Mouse (Mus musculus): ENCODE measurements around the gene Emc4. TPM values are rescaled to one million over a fixed set of nuclear protein-coding genes. Genes with fewer than 3 reads are reported as not detected.

Gene Emc4
- total and polyA plus RNA-seq, 2 experiments from 2014 or later: 58.5 to 104 TPM

- 77% methylated on average over 4 of the region's 4 CpGs for WGBS
- ATAC-seq (ENCODE audit: insufficient read depth, low read depth): no peak
- DNase-seq (ENCODE audit: low spot score): no peak
Observed at GRCm38 (mm10) chr2:112391346-112392000, 23.6 kb upstream of the Emc4 start.

GRCm38 (mm10) chr2:112390843-112391242 lies 23.0 kb upstream of the Emc4 start:
- Histone ChIP-seq H3K4me3 (ENCODE audit: low read depth, low read length) (no peak overlapping the region), H3K27me3 (ENCODE audit: control insufficient read depth, insufficient read depth, low read length) (no peaks in the 10 kb centered on the region), H3K9ac (replicated peaks; ENCODE audit: low read depth, low read length) (no peak overlapping the region), H3K27ac (ENCODE audit: low read depth) (no peak overlapping the region), H3K36me3 (replicated peaks; ENCODE audit: control insufficient read depth, insufficient read depth, low read length) (no peaks in the 10 kb centered on the region), H3K9me3 (replicated peaks; ENCODE audit: control insufficient read depth, low read length) (no peaks in the 10 kb centered on the region), H3K4me2 (ENCODE audit: low read depth, low read length) (no peak overlapping the region), H3K4me1 (ENCODE audit: control insufficient read depth, insufficient read depth) (0 out of 2 replicates have a peak, but pooled peaks cover 4% of the 10 kb centered on the region)
- TF ChIP-seq CTCF (IDR thresholded peaks at IDR 0.05; ENCODE audit: low read depth): no peak
- no peak for TF ChIP-seq EP300 (IDR thresholded peaks at IDR 0.05; ENCODE audit: low read depth)
- DNase-seq (ENCODE audit: low spot score): no peak
- WGBS: 91% methylated on average over 5 of the region's 5 CpGs
- ATAC-seq (ENCODE audit: insufficient read depth, low read depth): no peak

More at GRCm38 (mm10) chr2:112391346-112392000, 23.6 kb upstream of the Emc4 start:
- no peak overlapping the region for H3K9ac ChIP-seq (replicated peaks; ENCODE audit: low read depth, low read length)
- H3K36me3 ChIP-seq (replicated peaks; ENCODE audit: control insufficient read depth, insufficient read depth, low read length): no peaks in the 10 kb centered on the region
- no peaks in the 10 kb centered on the region for H3K27me3 ChIP-seq (ENCODE audit: control insufficient read depth, insufficient read depth, low read length)
- TF ChIP-seq CTCF (IDR thresholded peaks at IDR 0.05; ENCODE audit: low read depth): no peak
- no peak for TF ChIP-seq EP300 (IDR thresholded peaks at IDR 0.05; ENCODE audit: low read depth)
- H3K4me2 ChIP-seq (ENCODE audit: low read depth, low read length): no peak overlapping the region
- no peaks in the 10 kb centered on the region for H3K9me3 ChIP-seq (replicated peaks; ENCODE audit: control insufficient read depth, low read length)
- H3K27ac ChIP-seq (ENCODE audit: low read depth): no peak overlapping the region
- H3K4me1 ChIP-seq (ENCODE audit: control insufficient read depth, insufficient read depth): peaks cover 5% of the 10 kb centered on the region; the same call in 1 of the 2 replicates
- H3K4me3 ChIP-seq (ENCODE audit: low read depth, low read length): no peak overlapping the region

- H3K9ac ChIP-seq (replicated peaks; ENCODE audit: low read depth, low read length): no peak overlapping the region
- no peak for DNase-seq (ENCODE audit: low spot score)
- H3K27ac ChIP-seq (ENCODE audit: low read depth): no peak overlapping the region
- no peak overlapping the region for H3K4me3 ChIP-seq (ENCODE audit: low read depth, low read length)
- no peaks in the 10 kb centered on the region for H3K36me3 ChIP-seq (replicated peaks; ENCODE audit: control insufficient read depth, insufficient read depth, low read length)
- no peaks in the 10 kb centered on the region for H3K27me3 ChIP-seq (ENCODE audit: control insufficient read depth, insufficient read depth, low read length)
- TF ChIP-seq CTCF (IDR thresholded peaks at IDR 0.05; ENCODE audit: low read depth): no peak
- TF ChIP-seq EP300 (IDR thresholded peaks at IDR 0.05; ENCODE audit: low read depth): no peak
- H3K9me3 ChIP-seq (replicated peaks; ENCODE audit: control insufficient read depth, low read length): no peaks in the 10 kb centered on the region
- no peak for ATAC-seq (ENCODE audit: insufficient read depth, low read depth)
- no peak overlapping the region for H3K4me2 ChIP-seq (ENCODE audit: low read depth, low read length)
- WGBS: 96% methylated on average over 1 of the region's 1 CpGs
- H3K4me1 ChIP-seq (ENCODE audit: control insufficient read depth, insufficient read depth): peaks cover 6% of the 10 kb centered on the region; the same call in 1 of the 2 replicates
Observed at GRCm38 (mm10) chr2:112381219-112381618, 13.4 kb upstream of the Emc4 start.

- Histone ChIP-seq H3K9me3 (replicated peaks; ENCODE audit: control insufficient read depth, low read length) (no peaks in the 10 kb centered on the region), H3K4me1 (ENCODE audit: control insufficient read depth, insufficient read depth) (peaks cover 6% of the 10 kb centered on the region; the same call in 1 of the 2 replicates), H3K9ac (replicated peaks; ENCODE audit: low read depth, low read length) (peak overlapping the region; percentile 98), H3K36me3 (replicated peaks; ENCODE audit: control insufficient read depth, insufficient read depth, low read length) (no peaks in the 10 kb centered on the region), H3K27me3 (ENCODE audit: control insufficient read depth, insufficient read depth, low read length) (no peaks in the 10 kb centered on the region), H3K4me3 (ENCODE audit: low read depth, low read length) (peak overlapping the region; percentile 100), H3K4me2 (ENCODE audit: low read depth, low read length) (peak overlapping the region; percentile 71), H3K27ac (ENCODE audit: low read depth) (no peak overlapping the region)
- TF ChIP-seq CTCF (IDR thresholded peaks at IDR 0.05; ENCODE audit: low read depth) (no peak), EP300 (IDR thresholded peaks at IDR 0.05; ENCODE audit: low read depth) (no peak)
- WGBS: 38% methylated on average over 8 of the region's 8 CpGs
- DNase-seq (ENCODE audit: low spot score): no peak
- ATAC-seq (ENCODE audit: insufficient read depth, low read depth): no peak
Observed at GRCm38 (mm10) chr2:112380131-112380530, 12.3 kb upstream of the Emc4 start.

- peak; percentile 88 for DNase-seq (ENCODE audit: low spot score)
- under 1% methylated on average over 68 of the region's 72 CpGs for WGBS
- H3K9ac ChIP-seq (replicated peaks; ENCODE audit: low read depth, low read length): peak within 1 kb of the TSS; percentile 98
- H3K4me2 ChIP-seq (ENCODE audit: low read depth, low read length): peak within 1 kb of the TSS; percentile 71
- H3K9me3 ChIP-seq (replicated peaks; ENCODE audit: control insufficient read depth, low read length): no peaks in the 10 kb centered on the region
- H3K4me1 ChIP-seq (ENCODE audit: control insufficient read depth, insufficient read depth): peaks cover 6% of the 10 kb centered on the region; the same call in 1 of the 2 replicates
- no peaks in the 10 kb centered on the region for H3K27me3 ChIP-seq (ENCODE audit: control insufficient read depth, insufficient read depth, low read length)
- peak within 1 kb of the TSS; percentile 86 for H3K27ac ChIP-seq (ENCODE audit: low read depth)
- peak within 1 kb of the TSS; percentile 100 for H3K4me3 ChIP-seq (ENCODE audit: low read depth, low read length)
- no peak for TF ChIP-seq EP300 (IDR thresholded peaks at IDR 0.05; ENCODE audit: low read depth)
- peak; percentile 96 for TF ChIP-seq CTCF (IDR thresholded peaks at IDR 0.05; ENCODE audit: low read depth)
- ATAC-seq (ENCODE audit: insufficient read depth, low read depth): peak; percentile 99
- no peaks in the 10 kb centered on the region for H3K36me3 ChIP-seq (replicated peaks; ENCODE audit: control insufficient read depth, insufficient read depth, low read length)
Observed at GRCm38 (mm10) chr2:112378973-112379898, 11.4 kb upstream of the Emc4 start, which contains the start of gene Katnbl1. Gene Katnbl1 (plus strand): TSS chr2:112379211.
